Mouse (Mus musculus): ENCODE measurements at regions not wholly inside any gene's neighbourhood (a gene's known extent, or its start where the extent isn't known, plus 50 kb on each side); places are given as distances from the start of the nearest gene placed in this dataset.

GRCm38 (mm10) chr6:127317309-127317708 lies 129.3 kb upstream of the Parp11 start:
- ATAC-seq (no peak), DNase-seq (ENCODE audit: low spot score) (no peak)
- H3K27me3 ChIP-seq (replicated peaks; ENCODE audit: insufficient read depth, low read length) = no peaks in the 10 kb centered on the region
- H3K4me3 ChIP-seq (ENCODE audit: low read depth, low read length) = no peak overlapping the region
- 56% methylated on average over 1 of the region's 1 CpGs for WGBS
- H3K9ac ChIP-seq (replicated peaks; ENCODE audit: low read depth) = no peak overlapping the region
- no peaks in the 10 kb centered on the region for H3K4me1 ChIP-seq (ENCODE audit: insufficient read depth, low read depth, low read length)
- H3K36me3 ChIP-seq (ENCODE audit: insufficient read depth, low read length) = no peaks in the 10 kb centered on the region
- TF ChIP-seq EP300 (IDR thresholded peaks at IDR 0.05) = no peak
- no peak overlapping the region for H3K4me2 ChIP-seq (replicated peaks; ENCODE audit: low read depth, low read length)
- H3K27ac ChIP-seq (ENCODE audit: low read length) = no peak overlapping the region
- no peaks in the 10 kb centered on the region for H3K9me3 ChIP-seq (ENCODE audit: low read length)

GRCm38 (mm10) chr6:127318746-127319582 lies 127.7 kb upstream of the Parp11 start:
- Histone ChIP-seq H3K9ac (replicated peaks; ENCODE audit: low read depth) (no peak overlapping the region), H3K27ac (ENCODE audit: low read length) (no peak overlapping the region), H3K27me3 (replicated peaks; ENCODE audit: insufficient read depth, low read length) (no peaks in the 10 kb centered on the region), H3K4me3 (ENCODE audit: low read depth, low read length) (no peak overlapping the region), H3K36me3 (ENCODE audit: insufficient read depth, low read length) (no peaks in the 10 kb centered on the region), H3K4me2 (replicated peaks; ENCODE audit: low read depth, low read length) (no peak overlapping the region), H3K9me3 (ENCODE audit: low read length) (no peaks in the 10 kb centered on the region), H3K4me1 (ENCODE audit: insufficient read depth, low read depth, low read length) (no peaks in the 10 kb centered on the region)
- WGBS = 73% methylated on average over 8 of the region's 8 CpGs
- DNase-seq (ENCODE audit: low spot score) = no peak
- TF ChIP-seq EP300 (IDR thresholded peaks at IDR 0.05) = no peak
- TF ChIP-seq CTCF (IDR thresholded peaks at IDR 0.05) = no peak
- no peak for ATAC-seq

- H3K9ac ChIP-seq (replicated peaks; ENCODE audit: low read depth) = no peak overlapping the region
- DNase-seq (ENCODE audit: low spot score) (no peak), ATAC-seq (no peak)
- no peaks in the 10 kb centered on the region for H3K4me1 ChIP-seq (ENCODE audit: insufficient read depth, low read depth, low read length)
- 83% methylated on average over 4 of the region's 4 CpGs for WGBS
- H3K27ac ChIP-seq (ENCODE audit: low read length) = no peak overlapping the region
- H3K9me3 ChIP-seq (ENCODE audit: low read length) = no peaks in the 10 kb centered on the region
- no peak overlapping the region for H3K4me2 ChIP-seq (replicated peaks; ENCODE audit: low read depth, low read length)
- H3K4me3 ChIP-seq (ENCODE audit: low read depth, low read length) = no peak overlapping the region
- no peaks in the 10 kb centered on the region for H3K36me3 ChIP-seq (ENCODE audit: insufficient read depth, low read length)
- TF ChIP-seq CTCF (IDR thresholded peaks at IDR 0.05) = no peak
- no peak for TF ChIP-seq EP300 (IDR thresholded peaks at IDR 0.05)
- H3K27me3 ChIP-seq (replicated peaks; ENCODE audit: insufficient read depth, low read length) = no peaks in the 10 kb centered on the region
Observed at GRCm38 (mm10) chr6:127320600-127320999, 126.0 kb upstream of the Parp11 start.

GRCm38 (mm10) chr6:127321031-127321430 lies 125.6 kb upstream of the Parp11 start:
- Histone ChIP-seq H3K9me3 (ENCODE audit: low read length) (no peaks in the 10 kb centered on the region), H3K9ac (replicated peaks; ENCODE audit: low read depth) (no peak overlapping the region), H3K27me3 (replicated peaks; ENCODE audit: insufficient read depth, low read length) (no peaks in the 10 kb centered on the region), H3K36me3 (ENCODE audit: insufficient read depth, low read length) (no peaks in the 10 kb centered on the region), H3K27ac (ENCODE audit: low read length) (no peak overlapping the region), H3K4me2 (replicated peaks; ENCODE audit: low read depth, low read length) (no peak overlapping the region), H3K4me3 (ENCODE audit: low read depth, low read length) (no peak overlapping the region), H3K4me1 (ENCODE audit: insufficient read depth, low read depth, low read length) (0 out of 2 replicates have a peak, but pooled peaks cover 1% of the 10 kb centered on the region)
- TF ChIP-seq CTCF (IDR thresholded peaks at IDR 0.05) = no peak
- TF ChIP-seq EP300 (IDR thresholded peaks at IDR 0.05) = no peak
- DNase-seq (ENCODE audit: low spot score) = no peak
- ATAC-seq = no peak
- 72% methylated on average over 3 of the region's 3 CpGs for WGBS

GRCm38 (mm10) chr6:127322398-127322797 lies 124.2 kb upstream of the Parp11 start:
- Histone ChIP-seq H3K4me1 (ENCODE audit: insufficient read depth, low read depth, low read length) (0 out of 2 replicates have a peak, but pooled peaks cover 6% of the 10 kb centered on the region), H3K9ac (replicated peaks; ENCODE audit: low read depth) (no peak overlapping the region), H3K27ac (ENCODE audit: low read length) (no peak overlapping the region), H3K27me3 (replicated peaks; ENCODE audit: insufficient read depth, low read length) (no peaks in the 10 kb centered on the region), H3K9me3 (ENCODE audit: low read length) (no peaks in the 10 kb centered on the region), H3K4me3 (ENCODE audit: low read depth, low read length) (no peak overlapping the region), H3K4me2 (replicated peaks; ENCODE audit: low read depth, low read length) (no peak overlapping the region), H3K36me3 (ENCODE audit: insufficient read depth, low read length) (no peaks in the 10 kb centered on the region)
- WGBS = 61% methylated on average over 7 of the region's 7 CpGs
- no peak for ATAC-seq
- no peak for TF ChIP-seq CTCF (IDR thresholded peaks at IDR 0.05)
- TF ChIP-seq EP300 (IDR thresholded peaks at IDR 0.05) = no peak
- DNase-seq (ENCODE audit: low spot score) = no peak

GRCm38 (mm10) chr6:127324984-127325383 lies 121.7 kb upstream of the Parp11 start:
- no peak overlapping the region for H3K4me3 ChIP-seq (ENCODE audit: low read depth, low read length)
- H3K27me3 ChIP-seq (replicated peaks; ENCODE audit: insufficient read depth, low read length) = no peaks in the 10 kb centered on the region
- H3K4me2 ChIP-seq (replicated peaks; ENCODE audit: low read depth, low read length) = no peak overlapping the region
- ATAC-seq (no peak), DNase-seq (ENCODE audit: low spot score) (peak; percentile 73)
- no peak overlapping the region for H3K9ac ChIP-seq (replicated peaks; ENCODE audit: low read depth)
- H3K9me3 ChIP-seq (ENCODE audit: low read length) = no peaks in the 10 kb centered on the region
- no peak overlapping the region for H3K27ac ChIP-seq (ENCODE audit: low read length)
- 0 out of 2 replicates have a peak, but pooled peaks cover 6% of the 10 kb centered on the region for H3K4me1 ChIP-seq (ENCODE audit: insufficient read depth, low read depth, low read length)
- 28% methylated on average over 5 of the region's 5 CpGs for WGBS
- no peaks in the 10 kb centered on the region for H3K36me3 ChIP-seq (ENCODE audit: insufficient read depth, low read length)
- no peak; the same call in 1 of the 2 replicates for TF ChIP-seq EP300 (IDR thresholded peaks at IDR 0.05)
- peak; percentile 80 for TF ChIP-seq CTCF (IDR thresholded peaks at IDR 0.05)

All from lung, postnatal 0 days (tissue).